Mouse (Mus musculus): ENCODE data around the gene Efcab12.

DNA sequence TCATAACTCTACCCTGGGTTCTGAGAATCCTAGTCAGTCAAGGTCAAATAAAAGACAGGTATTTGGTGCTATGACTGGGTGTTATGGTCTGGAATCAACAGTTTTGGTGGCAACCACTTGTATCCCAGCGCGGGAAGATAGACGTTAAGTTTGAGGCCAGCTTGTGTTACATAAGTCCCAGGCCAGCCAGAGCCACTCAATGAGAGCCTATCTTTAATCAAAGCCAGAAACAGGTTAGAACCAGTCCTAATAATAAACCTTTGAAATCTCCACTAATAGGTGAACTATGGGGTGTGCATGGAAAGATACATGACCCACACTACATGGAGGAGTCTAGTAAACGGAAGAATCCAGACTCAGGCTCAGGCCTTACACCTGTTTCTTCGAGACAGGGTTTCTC, 533 bp upstream of the Efcab12 start:
- TF ChIP-seq CTCF (IDR thresholded peaks at IDR 0.05; ENCODE audit: low read depth, low read length) (no peak), POLR2A (IDR thresholded peaks at IDR 0.05; ENCODE audit: extremely low read depth, insufficient read depth, low read length) (no peak)

Measured in liver, adult 2 months (tissue).